Mouse (Mus musculus) hindbrain, embryonic 16.5 days (tissue): ENCODE results near the gene Fbxl16. TPM values are rescaled to one million over a fixed set of nuclear protein-coding genes. Genes with fewer than 3 reads are reported as not detected.

Source experiments
- ATAC-seq: fragments of 200-750 bp; cut with Nextera tagmentation; 2 replicates; pipeline ENCODE4 v1.8.0; 2017; ENCODE audit warnings: moderate TSS enrichment, moderate library complexity
- H3K27ac ChIP-seq: fragments of 300-500 bp; sonication (generic); 2 replicates; pipeline ENCODE4 v1.5.1; 2014; ENCODE audit warnings: low read depth, mild to moderate bottlenecking, control low read depth, low read length, moderate library complexity
- H3K27me3 ChIP-seq: fragments of 300-500 bp; sonication (generic); replicated peaks from 2 replicates; pipeline ENCODE4 v1.6.1; 2014; ENCODE audit warnings: low read length; ENCODE audit not compliant: control insufficient read depth, insufficient read depth
- H3K36me3 ChIP-seq: fragments of 300-500 bp; sonication (generic); 2 replicates; pipeline ENCODE4 v1.6.1; 2014; ENCODE audit warnings: mild to moderate bottlenecking, low read length, moderate library complexity, mixed read lengths; ENCODE audit not compliant: control insufficient read depth, insufficient read depth
- H3K4me1 ChIP-seq: fragments of 300-500 bp; sonication (generic); 2 replicates; pipeline ENCODE4 v1.6.1; 2014; ENCODE audit warnings: low read depth, low read length; ENCODE audit not compliant: control insufficient read depth, insufficient read depth
- H3K4me2 ChIP-seq: fragments of 300-500 bp; sonication (generic); 2 replicates; pipeline ENCODE4 v1.6.1; 2014; ENCODE audit warnings: mild to moderate bottlenecking, low read length, control low read depth, moderate library complexity
- H3K4me3 ChIP-seq: fragments of 300-500 bp; sonication (generic); 2 replicates; pipeline ENCODE4 v1.5.1; 2014; ENCODE audit warnings: mild to moderate bottlenecking, low read length, control low read depth, moderate library complexity
- H3K9ac ChIP-seq: fragments of 300-500 bp; sonication (generic); 2 replicates; pipeline ENCODE4 v1.6.1; 2014; ENCODE audit warnings: low read depth, mild to moderate bottlenecking, control low read depth, low read length, moderate library complexity
- H3K9me3 ChIP-seq: fragments of 300-500 bp; sonication (generic); 2 replicates; pipeline ENCODE4 v1.6.1; 2014; ENCODE audit warnings: mild to moderate bottlenecking, low read length, moderate library complexity; ENCODE audit not compliant: control insufficient read depth
- WGBS: fragments of 180-500 bp; shearing (Covaris S2); extraction: QIAGEN DNeasy Blood & Tissue Kit; methylation state at CpG from one replicate; pipeline ENCODE4 v1.1.7; 2014; 5-methylcytosine and 5-hydroxymethylcytosine counted together
- polyA plus RNA-seq: library from polyadenylated mRNA; unstranded; fragments of >200 nt; fragmentation: Nextera tagmentation; extraction: Ambion mirVana; gene quantifications from 2 replicates; pipeline ENCODE4 v1.2.1, GENCODE M21; 2015

Gene Fbxl16
- polyA plus RNA-seq, 1 experiment from 2014 or later, result 38.1 TPM

- peaks cover 60% of the 10 kb centered on the region for H3K4me1 ChIP-seq
- H3K4me2 ChIP-seq, result peak overlapping the region; percentile 85
- H3K36me3 ChIP-seq, result peaks cover 29% of the 10 kb centered on the region
- no peak for ATAC-seq
- H3K27ac ChIP-seq, result peak overlapping the region; percentile 93
- 92% methylated on average over 16 of the region's 16 CpGs for WGBS
- H3K9me3 ChIP-seq, result no peaks in the 10 kb centered on the region
- H3K9ac ChIP-seq, result no peak overlapping the region; the same call in 1 of the 2 replicates
- no peaks in the 10 kb centered on the region for H3K27me3 ChIP-seq
- H3K4me3 ChIP-seq, result peak overlapping the region; percentile 55; the same call in 1 of the 2 replicates
Measured at GRCm38 (mm10) chr17:25835816-25836215, 26.9 kb downstream of the Fbxl16 start.

- H3K4me1 ChIP-seq, result peaks cover 53% of the 10 kb centered on the region
- peak overlapping the region; percentile 93 for H3K27ac ChIP-seq
- 19% methylated on average over 23 of the region's 23 CpGs for whole genome bisulfite sequencing
- H3K9me3 ChIP-seq, result no peaks in the 10 kb centered on the region
- peak overlapping the region; percentile 55 for H3K4me3 ChIP-seq
- peak overlapping the region; percentile 92 for H3K9ac ChIP-seq
- H3K36me3 ChIP-seq, result peaks cover 30% of the 10 kb centered on the region
- H3K27me3 ChIP-seq, result no peaks in the 10 kb centered on the region
- H3K4me2 ChIP-seq, result peak overlapping the region; percentile 85
- ATAC-seq, result no peak; the same call in 1 of the 2 replicates
Measured at GRCm38 (mm10) chr17:25836397-25837075, 27.7 kb downstream of the Fbxl16 start.

- no peaks in the 10 kb centered on the region for H3K27me3 ChIP-seq
- peak within 1 kb of the TSS; percentile 85 for H3K4me2 ChIP-seq
- H3K9ac ChIP-seq, result peak within 1 kb of the TSS; percentile 92
- peak within 1 kb of the TSS; percentile 93 for H3K27ac ChIP-seq
- under 1% methylated on average over 29 of the region's 29 CpGs for WGBS
- H3K4me3 ChIP-seq, result peak within 1 kb of the TSS; percentile 55
- H3K4me1 ChIP-seq, result peaks cover 47% of the 10 kb centered on the region
- H3K36me3 ChIP-seq, result peaks cover 35% of the 10 kb centered on the region
- ATAC-seq, result peak; percentile 52
- H3K9me3 ChIP-seq, result no peaks in the 10 kb centered on the region
Measured at GRCm38 (mm10) chr17:25837076-25837410, 28.2 kb downstream of the Fbxl16 start, which contains the start of gene Rhbdl1. Gene Rhbdl1, minus strand, starts transcription at chr17:25837295.

- H3K36me3 ChIP-seq, result peaks cover 40% of the 10 kb centered on the region
- H3K27ac ChIP-seq, result peak overlapping the region; percentile 93
- no peaks in the 10 kb centered on the region for H3K27me3 ChIP-seq
- WGBS, result 7% methylated on average over 3 of the region's 3 CpGs
- H3K4me2 ChIP-seq, result peak overlapping the region; percentile 85
- peak overlapping the region; percentile 92 for H3K9ac ChIP-seq
- no peaks in the 10 kb centered on the region for H3K9me3 ChIP-seq
- peaks cover 46% of the 10 kb centered on the region for H3K4me1 ChIP-seq
- no peak for ATAC-seq
- H3K4me3 ChIP-seq, result no peak overlapping the region
Measured at GRCm38 (mm10) chr17:25837533-25837932, 28.6 kb downstream of the Fbxl16 start.

- WGBS, result 85% methylated on average over 4 of the region's 4 CpGs
- Histone ChIP-seq H3K27ac (no peak overlapping the region), H3K4me2 (no peak overlapping the region), H3K9ac (no peak overlapping the region), H3K4me3 (no peak overlapping the region), H3K4me1 (peaks cover 52% of the 10 kb centered on the region), H3K36me3 (peaks cover 40% of the 10 kb centered on the region), H3K9me3 (no peaks in the 10 kb centered on the region), H3K27me3 (no peaks in the 10 kb centered on the region)
- no peak for ATAC-seq
Measured at GRCm38 (mm10) chr17:25838904-25839303, 30.0 kb downstream of the Fbxl16 start.

GRCm38 (mm10) chr17:25839455-25840235 is 30.8 kb downstream of the Fbxl16 start:
- Histone ChIP-seq H3K4me1 (peaks cover 46% of the 10 kb centered on the region), H3K4me2 (no peak overlapping the region), H3K9ac (no peak overlapping the region), H3K27me3 (no peaks in the 10 kb centered on the region), H3K27ac (no peak overlapping the region), H3K4me3 (no peak overlapping the region), H3K9me3 (no peaks in the 10 kb centered on the region), H3K36me3 (peaks cover 40% of the 10 kb centered on the region)
- ATAC-seq, result no peak
- WGBS, result 84% methylated on average over 14 of the region's 14 CpGs

- no peak for ATAC-seq
Measured at GRCm38 (mm10) chr17:25840519-25840918, 31.6 kb downstream of the Fbxl16 start.

GRCm38 (mm10) chr17:25841117-25841880 is 32.4 kb downstream of the Fbxl16 start, which contains the start of gene Gm20683:
Gene Gm20683, minus strand, starts transcription at chr17:25841763.
- no peak for ATAC-seq
- Histone ChIP-seq H3K4me2 (no peak within 1 kb of the TSS), H3K4me3 (no peak within 1 kb of the TSS), H3K27ac (no peak within 1 kb of the TSS), H3K9me3 (no peaks in the 10 kb centered on the region), H3K4me1 (peaks cover 34% of the 10 kb centered on the region), H3K27me3 (no peaks in the 10 kb centered on the region), H3K9ac (no peak within 1 kb of the TSS; the same call in 1 of the 2 replicates), H3K36me3 (peaks cover 40% of the 10 kb centered on the region)
- 96% methylated on average over 22 of the region's 22 CpGs for WGBS

More at GRCm38 (mm10) chr17:25840519-25840918, 31.6 kb downstream of the Fbxl16 start:
- Histone ChIP-seq H3K9ac (no peak overlapping the region), H3K9me3 (no peaks in the 10 kb centered on the region), H3K27ac (no peak overlapping the region), H3K4me3 (no peak overlapping the region), H3K4me1 (peaks cover 42% of the 10 kb centered on the region), H3K36me3 (peaks cover 38% of the 10 kb centered on the region), H3K4me2 (no peak overlapping the region), H3K27me3 (no peaks in the 10 kb centered on the region)
- WGBS, result 98% methylated on average over 6 of the region's 6 CpGs
